Mouse (Mus musculus) bone marrow macrophage, adult 2 months (primary cell): Measurements from ENCODE around the gene Nkx2-3.

Experiments
- CTCF ChIP-seq: IDR thresholded peaks from 2 replicates; pipeline ENCODE4 v1.5.1; 2012; ENCODE audit warnings: low read depth, mild to moderate bottlenecking, low read length, moderate library complexity
- POLR2A ChIP-seq: IDR thresholded peaks from 2 replicates; pipeline ENCODE4 v1.6.1; 2012; ENCODE audit warnings: mild to moderate bottlenecking, low read depth, low read length, borderline replicate concordance

GRCm38 (mm10) chr19:43604492-43605120 is 7.5 kb upstream of the Nkx2-3 start:
- TF ChIP-seq CTCF (no peak), POLR2A (no peak)
